Mouse (Mus musculus): ENCODE results near the gene Arntl.

DNA sequence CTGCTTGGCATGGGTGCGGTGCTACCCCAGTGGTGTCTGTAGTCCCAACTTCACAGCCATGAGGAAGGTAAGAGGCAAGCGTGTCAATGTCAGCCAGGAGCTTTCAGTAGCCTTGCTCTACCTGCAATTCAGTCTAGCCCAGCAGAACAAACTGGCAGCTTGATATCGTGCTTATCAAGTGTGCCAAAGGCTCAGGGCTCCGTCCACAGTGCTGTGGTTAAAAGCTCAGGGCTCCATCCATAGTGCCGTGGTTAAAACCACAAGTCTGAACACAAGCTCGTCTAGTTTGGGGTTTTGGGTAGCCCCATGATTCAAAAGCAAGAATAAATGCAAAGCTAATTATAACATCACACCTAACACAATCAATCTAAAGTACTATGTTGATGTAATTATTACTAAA is 87.3 kb downstream of the Arntl start:
- TF ChIP-seq POLR2A (IDR thresholded peaks at IDR 0.05; ENCODE audit: low read depth, low read length) (no peak), MAFK (IDR thresholded peaks at IDR 0.05; ENCODE audit: insufficient replicate concordance, low read length) (no peak), ELF1 (IDR thresholded peaks at IDR 0.05; ENCODE audit: low read depth, low read length) (no peak), CTCF (conservative IDR thresholded peaks at IDR 0.05 in 1 of 2, IDR thresholded peaks at IDR 0.05 in 1 of 2; ENCODE audit: low read depth in 2 of 2, low read length in 2 of 2) (no peak), BHLHE40 (IDR thresholded peaks at IDR 0.05; ENCODE audit: low read depth, low read length) (no peak), MAX (IDR thresholded peaks at IDR 0.05; ENCODE audit: low read length) (no peak), CHD1 (IDR thresholded peaks at IDR 0.05; ENCODE audit: low read depth, low read length) (no peak), MYC (IDR thresholded peaks at IDR 0.05; ENCODE audit: low read depth, low read length) (no peak), JUN (IDR thresholded peaks at IDR 0.05; ENCODE audit: insufficient read depth, low read depth, low read length) (no peak), USF1 (IDR thresholded peaks at IDR 0.05; ENCODE audit: low read depth, low read length) (no peak), HCFC1 (IDR thresholded peaks at IDR 0.05; ENCODE audit: low read depth, low read length) (no peak), SMC3 (IDR thresholded peaks at IDR 0.05; ENCODE audit: low read depth, low read length) (no peak), NELFE (IDR thresholded peaks at IDR 0.05; ENCODE audit: low read depth, low read length) (no peak)
